Mouse (Mus musculus): Measurements from ENCODE around the gene Actn4.

DNA sequence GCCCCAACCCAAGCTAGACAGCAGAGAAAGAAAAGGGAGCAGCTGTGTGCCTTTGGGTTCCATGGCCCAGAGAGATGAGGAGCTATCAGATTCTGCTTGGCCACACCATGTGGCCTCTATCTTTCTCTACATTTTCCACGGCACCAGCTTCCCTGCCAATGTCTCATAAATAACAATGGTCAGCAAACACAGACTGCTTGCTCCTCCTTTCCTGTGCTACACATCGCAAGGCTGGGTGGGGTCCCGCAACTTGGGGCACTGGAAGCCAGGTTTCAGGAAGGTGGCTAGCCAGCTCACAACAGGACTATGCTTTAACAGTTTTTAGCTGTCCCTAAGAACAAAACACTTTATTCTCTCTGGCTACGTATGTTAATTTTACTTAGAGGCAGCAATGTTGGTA lies 25.4 kb downstream of the Actn4 start:
- TF ChIP-seq HCFC1 (IDR thresholded peaks at IDR 0.05; ENCODE audit: borderline replicate concordance, insufficient read depth, low read length) (no peak), MAFK (IDR thresholded peaks at IDR 0.05; ENCODE audit: insufficient read depth, low read depth, low read length) (no peak), ZNF384 (IDR thresholded peaks at IDR 0.05; ENCODE audit: low read depth, low read length) (no peak)
